Mouse (Mus musculus): ENCODE data around the gene Acot5. TPM values are rescaled to one million over a fixed set of nuclear protein-coding genes. Genes with fewer than 3 reads are reported as not detected.
"Not testable (repeated sequence)": the region's sequence is repeated elsewhere in the genome, so short reads cannot be mapped to it uniquely, and the experiment has no call there.

Acot5 gene
- polyA plus RNA-seq, 1 experiment from 2014 or later = not detected

DNA sequence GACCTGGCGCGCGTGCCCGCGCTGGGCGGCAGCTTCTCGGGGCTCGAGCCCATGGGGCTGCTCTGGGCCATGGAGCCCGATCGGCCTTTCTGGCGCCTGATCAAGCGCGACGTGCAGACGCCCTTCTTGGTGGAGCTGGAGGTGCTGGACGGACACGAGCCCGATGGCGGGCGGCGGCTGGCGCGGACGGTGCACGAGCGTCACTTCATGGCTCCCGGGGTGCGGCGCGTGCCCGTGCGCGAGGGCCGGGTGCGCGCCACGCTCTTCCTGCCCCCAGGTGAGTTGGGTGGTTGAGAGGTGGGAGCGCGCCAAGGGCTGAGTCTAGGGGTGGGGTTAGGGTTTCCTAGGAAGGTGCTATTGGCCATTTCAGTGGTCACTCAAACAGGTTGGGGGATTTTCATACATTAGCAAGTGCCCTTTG is 30.4 kb upstream of the Acot5 start, which contains the start of gene Gm49366:
Gene Gm49366 (plus strand): TSS at position 245 of the 421 bp plus-strand sequence.
- not testable (repeated sequence) for H3K9me3 ChIP-seq (replicated peaks); H3K27ac ChIP-seq; H3K36me3 ChIP-seq; H3K27me3 ChIP-seq; ATAC-seq (replicated peaks; ENCODE audit: insufficient number of reproducible peaks, insufficient read depth, low FRiP score, low read depth); H3K4me1 ChIP-seq (replicated peaks)
- peak within 1 kb of the TSS; percentile 81 for H3K4me2 ChIP-seq
- peak within 1 kb of the TSS; percentile 52 for H3K9ac ChIP-seq
- peak within 1 kb of the TSS; percentile 55 for H3K4me3 ChIP-seq
- 2% methylated on average over 39 of the region's 39 CpGs for whole genome bisulfite sequencing

DNA sequence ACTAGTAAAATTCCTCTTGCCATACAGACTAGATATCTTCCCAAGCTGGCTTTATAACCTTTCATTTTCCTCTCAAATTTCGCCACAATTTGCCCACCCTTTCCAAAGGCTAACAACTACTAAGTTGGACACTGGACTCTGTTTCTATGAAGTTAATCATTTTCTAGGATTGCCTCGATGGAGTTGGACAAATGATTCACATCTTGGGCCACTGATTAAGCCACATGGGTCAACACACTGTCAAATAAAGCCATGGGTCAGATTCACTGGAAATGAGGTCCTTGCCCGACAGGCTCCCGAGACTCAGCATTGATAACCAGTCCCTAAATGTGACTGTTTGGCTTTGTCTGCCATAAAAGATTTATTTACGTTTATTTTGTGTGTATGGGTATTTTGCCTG is 26.9 kb upstream of the Acot5 start:
- no peaks in the 10 kb centered on the region for H3K36me3 ChIP-seq

DNA sequence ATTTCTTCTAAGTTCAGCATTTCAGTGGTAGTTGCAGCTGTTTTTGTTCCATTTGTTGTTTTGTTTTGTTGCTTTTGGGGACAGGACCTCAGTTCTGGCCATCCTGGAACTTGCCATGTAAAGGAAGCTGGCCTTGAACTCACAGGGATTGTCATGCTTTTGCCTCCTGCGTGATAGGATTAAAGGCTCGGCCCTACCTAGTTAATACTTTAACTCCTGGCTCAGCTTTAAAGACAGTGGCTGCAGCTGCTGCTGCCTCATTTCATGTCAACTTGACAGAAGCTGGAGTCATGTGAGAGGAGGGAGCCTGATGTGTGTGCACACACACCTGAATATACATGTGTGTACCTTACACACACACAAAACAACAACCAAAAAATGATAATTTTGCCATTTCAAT is 25.1 kb upstream of the Acot5 start:
- WGBS = 64% methylated on average over 2 of the region's 2 CpGs
- no peak for ATAC-seq (replicated peaks; ENCODE audit: insufficient number of reproducible peaks, insufficient read depth, low FRiP score, low read depth)

More for the DNA sequence above, 26.9 kb upstream of the Acot5 start:
- ATAC-seq (replicated peaks; ENCODE audit: insufficient number of reproducible peaks, insufficient read depth, low FRiP score, low read depth) = no peak
- Histone ChIP-seq H3K4me1 (replicated peaks) (0 out of 2 replicates have a peak, but pooled peaks cover 2% of the 10 kb centered on the region), H3K27me3 (no peaks in the 10 kb centered on the region), H3K9me3 (replicated peaks) (no peaks in the 10 kb centered on the region), H3K27ac (no peak overlapping the region), H3K4me2 (no peak overlapping the region), H3K4me3 (no peak overlapping the region), H3K9ac (no peak overlapping the region)
- 85% methylated on average over 5 of the region's 5 CpGs for WGBS

DNA sequence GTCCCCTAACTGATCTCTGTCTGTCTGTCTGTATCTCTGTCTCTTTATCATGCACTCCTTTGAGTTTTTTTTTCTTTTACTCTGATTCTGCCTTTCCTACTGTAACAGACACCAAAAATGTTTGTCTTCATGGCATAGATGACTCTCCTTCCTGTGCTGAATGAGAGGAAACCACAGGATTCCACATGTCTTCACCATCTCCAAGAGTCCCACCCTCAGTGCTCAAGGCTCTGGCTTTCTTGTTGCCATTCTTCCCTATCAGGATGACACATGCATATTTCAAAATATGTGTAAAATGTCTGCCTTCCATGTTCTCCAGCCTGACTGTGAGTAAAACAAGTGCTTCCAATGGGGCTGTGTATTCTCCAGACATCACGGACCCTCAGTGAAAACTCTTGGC is 22.2 kb upstream of the Acot5 start:
- Histone ChIP-seq H3K27ac (no peak overlapping the region), H3K36me3 (no peaks in the 10 kb centered on the region), H3K9ac (no peak overlapping the region), H3K4me2 (no peak overlapping the region), H3K4me3 (no peak overlapping the region), H3K27me3 (no peaks in the 10 kb centered on the region), H3K9me3 (replicated peaks) (no peaks in the 10 kb centered on the region), H3K4me1 (replicated peaks) (no peaks in the 10 kb centered on the region)
- ATAC-seq (replicated peaks; ENCODE audit: insufficient number of reproducible peaks, insufficient read depth, low FRiP score, low read depth) = no peak
- 93% methylated on average over 1 of the region's 1 CpGs for WGBS

More for the DNA sequence above, 25.1 kb upstream of the Acot5 start:
- H3K4me3 ChIP-seq = no peak overlapping the region
- H3K4me1 ChIP-seq (replicated peaks) = no peaks in the 10 kb centered on the region
- no peak overlapping the region for H3K9ac ChIP-seq
- H3K27ac ChIP-seq = no peak overlapping the region
- H3K27me3 ChIP-seq = no peaks in the 10 kb centered on the region
- no peaks in the 10 kb centered on the region for H3K36me3 ChIP-seq
- H3K9me3 ChIP-seq (replicated peaks) = no peaks in the 10 kb centered on the region
- no peak overlapping the region for H3K4me2 ChIP-seq

DNA sequence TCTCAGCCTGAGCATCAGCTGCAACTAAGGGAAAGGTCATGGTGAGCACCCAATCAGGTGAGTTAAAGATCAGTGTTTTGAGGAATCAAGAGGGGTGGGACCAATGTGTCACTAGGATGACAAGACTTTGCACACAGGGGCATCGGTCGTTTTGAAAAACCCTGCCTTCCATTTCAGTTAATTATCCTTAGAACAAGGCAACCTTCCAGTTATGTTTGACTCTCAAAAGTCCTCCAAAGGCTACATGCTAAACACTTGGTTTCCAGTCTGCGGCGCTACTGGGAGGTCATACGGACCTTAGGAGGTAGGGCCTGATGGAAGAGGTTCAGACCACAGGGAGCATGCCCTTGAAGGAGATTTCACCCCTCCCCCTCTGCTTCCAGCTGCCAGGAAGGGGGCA is 18.4 kb upstream of the Acot5 start:
- H3K4me2 ChIP-seq; H3K4me1 ChIP-seq (replicated peaks); H3K9me3 ChIP-seq (replicated peaks); H3K4me3 ChIP-seq; H3K9ac ChIP-seq; H3K36me3 ChIP-seq; H3K27ac ChIP-seq; ATAC-seq (replicated peaks; ENCODE audit: insufficient number of reproducible peaks, insufficient read depth, low FRiP score, low read depth): not testable (repeated sequence)
- H3K27me3 ChIP-seq = peaks cover 17% of the 10 kb centered on the region; the same call in 1 of the 2 replicates
- 85% methylated on average over 5 of the region's 5 CpGs for WGBS

DNA sequence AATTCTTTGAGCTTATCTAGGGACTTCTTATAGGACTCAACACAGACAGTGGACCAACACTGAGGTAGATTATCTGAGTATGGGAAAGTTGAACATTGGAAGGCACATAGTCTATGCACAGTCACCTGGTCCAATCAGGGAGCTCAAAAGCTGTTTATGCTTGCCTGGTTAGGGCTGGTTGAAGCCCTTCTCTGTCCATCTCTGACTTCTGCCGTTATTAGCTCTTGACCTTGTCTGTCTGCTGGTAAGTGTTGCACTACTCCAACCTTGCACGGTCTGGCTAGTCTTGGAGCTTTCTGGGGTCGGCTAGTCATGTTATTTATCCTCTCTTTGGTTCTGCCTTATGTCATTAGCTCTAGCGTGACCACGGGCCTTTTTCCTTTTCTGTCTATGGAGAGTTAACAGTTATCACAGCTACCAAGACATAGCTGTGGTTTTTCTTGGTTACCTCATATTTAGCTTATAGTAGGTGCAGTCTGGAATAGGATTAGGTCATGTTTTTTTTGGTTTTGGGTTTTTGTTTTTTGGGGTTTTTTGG is 17.1 kb upstream of the Acot5 start, which contains the start of gene Acot3:
Gene Acot3 (plus strand): TSS at position 208 of the 538 bp plus-strand sequence.
- ATAC-seq (replicated peaks; ENCODE audit: insufficient number of reproducible peaks, insufficient read depth, low FRiP score, low read depth) = no peak
- peak within 1 kb of the TSS; percentile 94; the same call in 1 of the 2 replicates for H3K4me2 ChIP-seq
- 72% methylated on average over 5 of the region's 5 CpGs for WGBS

DNA sequence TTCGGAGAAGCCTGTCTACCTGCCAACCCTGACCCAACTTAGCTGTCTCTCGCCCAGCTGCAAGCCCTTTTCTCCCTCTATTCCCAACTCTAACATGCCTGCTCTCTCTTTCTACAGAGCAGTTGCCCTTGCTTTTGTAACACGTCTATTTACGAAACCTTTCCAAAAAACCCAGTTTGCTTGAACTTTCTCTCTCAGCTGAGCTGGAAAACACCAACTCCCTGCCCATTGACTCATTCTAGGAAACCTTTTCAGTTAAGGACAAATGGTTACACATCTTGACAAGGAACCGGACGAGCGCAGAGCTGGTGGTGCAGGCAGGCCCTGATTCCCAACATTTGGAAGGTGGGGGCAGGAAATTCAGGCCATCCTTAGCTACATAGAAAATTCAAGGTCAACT is 16.5 kb upstream of the Acot5 start:
- Histone ChIP-seq H3K4me1 (replicated peaks) (peaks cover 7% of the 10 kb centered on the region), H3K4me2 (peak overlapping the region; percentile 94; the same call in 1 of the 2 replicates), H3K4me3 (no peak overlapping the region), H3K27me3 (peaks cover 19% of the 10 kb centered on the region; the same call in 1 of the 2 replicates), H3K9me3 (replicated peaks) (no peaks in the 10 kb centered on the region), H3K27ac (no peak overlapping the region), H3K9ac (no peak overlapping the region), H3K36me3 (no peaks in the 10 kb centered on the region)
- 90% methylated on average over 7 of the region's 7 CpGs for WGBS
- ATAC-seq (replicated peaks; ENCODE audit: insufficient number of reproducible peaks, insufficient read depth, low FRiP score, low read depth) = no peak

More for the DNA sequence above, 17.1 kb upstream of the Acot5 start, which contains the start of gene Acot3:
- Histone ChIP-seq H3K9me3 (replicated peaks) (no peaks in the 10 kb centered on the region), H3K4me3 (peak within 1 kb of the TSS; percentile 54; the same call in 1 of the 2 replicates), H3K27ac (no peak within 1 kb of the TSS), H3K9ac (no peak within 1 kb of the TSS), H3K4me1 (replicated peaks) (peaks cover 7% of the 10 kb centered on the region), H3K36me3 (no peaks in the 10 kb centered on the region), H3K27me3 (peaks cover 19% of the 10 kb centered on the region; the same call in 1 of the 2 replicates)

DNA sequence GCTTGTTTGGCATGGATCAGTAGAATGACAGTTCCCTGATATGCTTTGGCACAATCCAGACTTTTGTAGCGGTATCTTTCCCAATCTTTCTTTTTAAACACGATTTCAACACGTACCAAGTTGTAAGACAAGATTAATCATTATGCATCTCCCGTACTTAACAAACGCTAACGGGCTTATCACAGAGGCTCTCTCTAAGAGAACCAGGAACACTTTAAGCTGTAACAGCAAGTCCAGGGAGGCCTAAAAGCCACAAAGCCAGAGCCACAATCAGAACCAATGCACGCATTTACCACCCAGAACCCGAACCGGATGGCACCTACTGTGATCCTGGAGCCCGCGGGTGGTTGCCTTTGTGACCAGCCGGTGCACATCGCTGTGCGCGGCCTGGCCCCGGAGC is 16.0 kb upstream of the Acot5 start:
- Histone ChIP-seq H3K4me3 (peak overlapping the region; percentile 54), H3K4me2 (peak overlapping the region; percentile 94), H3K27me3 (peaks cover 19% of the 10 kb centered on the region; the same call in 1 of the 2 replicates), H3K9ac (peak overlapping the region; percentile 41), H3K9me3 (replicated peaks) (no peaks in the 10 kb centered on the region), H3K36me3 (no peaks in the 10 kb centered on the region), H3K27ac (no peak overlapping the region), H3K4me1 (replicated peaks) (peaks cover 7% of the 10 kb centered on the region)
- no peak for ATAC-seq (replicated peaks; ENCODE audit: insufficient number of reproducible peaks, insufficient read depth, low FRiP score, low read depth)
- WGBS = 5% methylated on average over 16 of the region's 16 CpGs

DNA sequence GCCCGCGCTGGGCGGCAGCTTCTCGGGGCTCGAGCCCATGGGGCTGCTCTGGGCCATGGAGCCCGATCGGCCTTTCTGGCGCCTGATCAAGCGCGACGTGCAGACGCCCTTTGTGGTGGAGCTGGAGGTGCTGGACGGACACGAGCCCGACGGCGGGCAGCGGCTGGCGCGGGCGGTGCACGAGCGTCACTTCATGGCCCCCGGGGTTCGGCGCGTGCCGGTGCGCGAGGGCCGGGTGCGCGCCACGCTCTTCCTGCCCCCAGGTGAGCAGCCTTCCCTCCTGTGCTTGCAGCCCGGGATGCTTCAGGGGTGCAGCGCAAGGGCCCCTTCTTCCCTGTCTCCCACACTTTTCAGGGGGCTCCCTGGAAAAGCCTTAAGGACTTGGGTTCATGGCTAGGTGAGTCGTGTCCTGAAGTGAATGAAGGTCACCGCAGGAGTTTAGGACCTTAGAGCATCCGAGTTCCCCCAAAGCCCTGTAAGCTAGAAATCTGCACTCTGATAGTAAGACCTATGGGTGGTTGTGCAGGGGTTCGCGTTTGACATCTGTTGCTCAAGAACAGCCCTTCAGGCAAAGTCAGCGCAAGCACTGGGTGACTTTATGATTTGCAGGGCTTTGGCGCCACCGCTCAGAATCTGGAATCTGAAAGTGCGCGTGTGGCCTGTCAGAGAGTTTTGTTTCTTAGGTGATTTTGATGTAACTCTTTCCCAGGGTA is 15.3 kb upstream of the Acot5 start:
- Histone ChIP-seq H3K4me1 (replicated peaks) (peaks cover 7% of the 10 kb centered on the region), H3K27me3 (peaks cover 19% of the 10 kb centered on the region; the same call in 1 of the 2 replicates), H3K9ac (peak overlapping the region; percentile 41), H3K9me3 (replicated peaks) (no peaks in the 10 kb centered on the region), H3K27ac (no peak overlapping the region), H3K4me2 (peak overlapping the region; percentile 94), H3K4me3 (peak overlapping the region; percentile 54), H3K36me3 (no peaks in the 10 kb centered on the region)
- 2% methylated on average over 41 of the region's 46 CpGs for WGBS
- ATAC-seq (replicated peaks; ENCODE audit: insufficient number of reproducible peaks, insufficient read depth, low FRiP score, low read depth) = no peak

DNA sequence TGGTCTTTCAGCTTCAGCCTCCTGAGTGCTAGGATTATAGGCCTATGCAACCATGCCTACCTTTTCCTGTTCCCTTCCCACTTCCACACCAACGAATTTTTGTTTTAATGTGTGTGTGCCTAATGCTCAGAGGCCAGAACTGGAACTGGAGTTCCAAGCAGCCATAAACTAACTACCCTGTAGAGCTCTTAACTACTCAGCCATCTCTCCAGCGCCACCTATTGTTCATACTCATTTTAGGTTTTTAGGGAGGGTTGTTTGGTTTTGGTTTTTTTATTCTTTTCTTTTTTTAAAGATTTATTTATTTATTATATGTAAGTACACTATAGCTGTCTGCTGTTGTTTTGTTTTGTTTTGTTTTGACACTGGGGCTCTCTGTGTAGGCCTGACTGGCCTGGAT is 8.2 kb upstream of the Acot5 start:
- no peak overlapping the region for H3K27ac ChIP-seq
- 18% methylated on average over 2 of the region's 2 CpGs for WGBS
- no peak overlapping the region for H3K4me3 ChIP-seq
- H3K4me2 ChIP-seq = no peak overlapping the region
- no peaks in the 10 kb centered on the region for H3K36me3 ChIP-seq
- H3K9ac ChIP-seq = no peak overlapping the region
- H3K4me1 ChIP-seq (replicated peaks) = no peaks in the 10 kb centered on the region
- ATAC-seq (replicated peaks; ENCODE audit: insufficient number of reproducible peaks, insufficient read depth, low FRiP score, low read depth) = no peak
- H3K9me3 ChIP-seq (replicated peaks) = no peaks in the 10 kb centered on the region
- 0 out of 2 replicates have a peak, but pooled peaks cover 4% of the 10 kb centered on the region for H3K27me3 ChIP-seq

DNA sequence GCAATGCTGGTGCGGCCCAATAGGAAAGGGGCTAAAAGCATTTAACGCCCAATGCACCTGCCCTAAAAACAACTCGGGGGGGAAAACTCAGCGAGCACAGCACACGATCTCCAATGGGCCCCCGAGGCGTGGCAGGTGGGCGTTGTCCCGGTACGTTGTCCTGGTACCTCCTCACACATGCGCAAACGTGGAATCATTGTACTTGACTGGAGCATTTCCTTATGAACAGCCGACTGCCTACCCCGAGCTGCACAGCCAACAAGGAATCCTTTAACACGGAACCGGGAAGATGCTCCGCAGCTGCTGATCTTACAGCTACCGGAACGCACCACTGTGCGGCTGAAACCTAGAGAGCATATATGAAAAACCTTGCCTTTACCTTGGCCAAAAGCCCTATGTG is 6.8 kb upstream of the Acot5 start:
- H3K9me3 ChIP-seq (replicated peaks) = no peaks in the 10 kb centered on the region

More for the DNA sequence above, 6.8 kb upstream of the Acot5 start:
- Histone ChIP-seq H3K27ac (no peak overlapping the region), H3K27me3 (peaks cover 10% of the 10 kb centered on the region), H3K4me3 (no peak overlapping the region), H3K9ac (no peak overlapping the region), H3K4me1 (replicated peaks) (no peaks in the 10 kb centered on the region), H3K4me2 (no peak overlapping the region), H3K36me3 (no peaks in the 10 kb centered on the region)
- no peak for ATAC-seq (replicated peaks; ENCODE audit: insufficient number of reproducible peaks, insufficient read depth, low FRiP score, low read depth)
- WGBS = 90% methylated on average over 20 of the region's 20 CpGs
